Mouse (Mus musculus) heart, adult 18-20 months (tissue): ENCODE data around the gene Gm973. TPM values are rescaled to one million over a fixed set of nuclear protein-coding genes. Genes with fewer than 3 reads are reported as not detected.

Experiments used
- total RNA-seq, 2 experiments: library from RNA; stranded (reverse); gene quantifications; 2 replicates each; pipeline ENCODE4 v1.2.3; 2021

The Gm973 gene
- total RNA-seq, 2 experiments from 2014 or later, result 0.85 TPM; not detected in 1

Other genes starting within 250 kb of the Gm973 start
- gene Fzd7, start 33.8 kb upstream of the Gm973 start, total RNA-seq, result 1 to 10 TPM; 5.3 to 6.2 TPM
- 10 to 100 TPM; 57.6 to 67.6 TPM for gene Sumo1, start 154.6 kb downstream of the Gm973 start, total RNA-seq
- 10 to 100 TPM; 30.1 to 33.1 TPM for gene Nop58, start 168.7 kb downstream of the Gm973 start, total RNA-seq
- gene Bmpr2, start 247.1 kb downstream of the Gm973 start, total RNA-seq, result 10 to 100 TPM; 39.7 to 44.5 TPM